Mouse (Mus musculus) hindbrain, embryonic 14.5 days (tissue): Measurements from ENCODE around the gene Ubn1. TPM values are rescaled to one million over a fixed set of nuclear protein-coding genes. Genes with fewer than 3 reads are reported as not detected.

ENCODE experiments used
- ATAC-seq: fragments of 200-750 bp; cut with Nextera tagmentation; 2 replicates; pipeline ENCODE4 v1.8.0; 2017; ENCODE audit warnings: moderate number of reproducible peaks, mild to moderate bottlenecking, moderate TSS enrichment, moderate library complexity; ENCODE audit not compliant: low FRiP score
- DNase-seq: peaks from one replicate; pipeline ENCODE4 v3.0.0-alpha.2; 2015; ENCODE audit warnings: low spot score
- H3K27ac ChIP-seq: fragments of 300-500 bp; sonication (generic); 2 replicates; pipeline ENCODE4 v1.5.1; 2014; ENCODE audit warnings: mild to moderate bottlenecking, moderate library complexity
- H3K27me3 ChIP-seq: fragments of 300-500 bp; sonication (generic); 2 replicates; pipeline ENCODE4 v1.6.1; 2014; ENCODE audit warnings: mild to moderate bottlenecking, low read length, mixed read lengths; ENCODE audit not compliant: control insufficient read depth, insufficient read depth
- H3K36me3 ChIP-seq: fragments of 300-500 bp; sonication (generic); replicated peaks from 2 replicates; pipeline ENCODE4 v1.6.1; 2014; ENCODE audit not compliant: control insufficient read depth, insufficient read depth
- H3K4me1 ChIP-seq: fragments of 300-500 bp; sonication (generic); replicated peaks from 2 replicates; pipeline ENCODE4 v1.6.1; 2014; ENCODE audit warnings: antibody characterized with exemption, low read length, mixed read lengths; ENCODE audit not compliant: control insufficient read depth, insufficient read depth
- H3K4me2 ChIP-seq: fragments of 300-500 bp; sonication (generic); replicated peaks from 2 replicates; pipeline ENCODE4 v1.6.1; 2014; ENCODE audit warnings: mild to moderate bottlenecking, moderate library complexity
- H3K4me3 ChIP-seq: fragments of 300-500 bp; sonication (generic); replicated peaks from 2 replicates; pipeline ENCODE4 v1.5.1; 2014; ENCODE audit warnings: mild to moderate bottlenecking, low read length
- H3K9ac ChIP-seq: fragments of 300-500 bp; sonication (generic); 2 replicates; pipeline ENCODE4 v1.6.1; 2014
- H3K9me3 ChIP-seq: fragments of 300-500 bp; sonication (generic); 2 replicates; pipeline ENCODE4 v1.6.1; 2016; ENCODE audit warnings: low read length; ENCODE audit not compliant: control insufficient read depth
- WGBS: fragments of 180-500 bp; shearing (Covaris S2); extraction: QIAGEN DNeasy Blood & Tissue Kit; methylation state at CpG from one replicate; pipeline ENCODE4 v1.1.7; 2014; 5-methylcytosine and 5-hydroxymethylcytosine counted together
- polyA plus RNA-seq: library from polyadenylated mRNA; unstranded; fragments of >200 nt; fragmentation: Nextera tagmentation; extraction: Ambion mirVana; gene quantifications from 2 replicates; pipeline ENCODE4 v1.2.1, GENCODE M21; 2014

The Ubn1 gene
- polyA plus RNA-seq, 1 experiment from 2014 or later: 14.9 TPM

- Histone ChIP-seq H3K9ac (peak overlapping the region; percentile 80), H3K9me3 (no peaks in the 10 kb centered on the region), H3K27ac (peak overlapping the region; percentile 96), H3K4me2 (peak overlapping the region; percentile 95), H3K4me3 (peak overlapping the region; percentile 95), H3K4me1 (peaks cover 35% of the 10 kb centered on the region), H3K27me3 (no peaks in the 10 kb centered on the region), H3K36me3 (peaks cover 47% of the 10 kb centered on the region)
- DNase-seq (peak; percentile 50), ATAC-seq (peak; percentile 70)
- under 1% methylated on average over 72 of the region's 78 CpGs for WGBS
Observed at GRCm38 (mm10) chr16:5050251-5051110, 624 bp downstream of the Ubn1 start.

GRCm38 (mm10) chr16:5058114-5058513 lies 8.3 kb downstream of the Ubn1 start:
- ATAC-seq (no peak), DNase-seq (no peak)
- WGBS: 82% methylated on average over 1 of the region's 1 CpGs
- Histone ChIP-seq H3K4me3 (no peak overlapping the region), H3K36me3 (peaks cover 76% of the 10 kb centered on the region), H3K4me2 (no peak overlapping the region), H3K4me1 (no peaks in the 10 kb centered on the region), H3K9ac (no peak overlapping the region), H3K27me3 (no peaks in the 10 kb centered on the region), H3K27ac (no peak overlapping the region), H3K9me3 (no peaks in the 10 kb centered on the region)

GRCm38 (mm10) chr16:5063472-5063871 lies 13.6 kb downstream of the Ubn1 start:
- H3K4me2 ChIP-seq: no peak overlapping the region
- no peak overlapping the region for H3K4me3 ChIP-seq
- H3K9me3 ChIP-seq: no peaks in the 10 kb centered on the region
- ATAC-seq (no peak), DNase-seq (no peak)
- H3K27me3 ChIP-seq: no peaks in the 10 kb centered on the region
- H3K27ac ChIP-seq: no peak overlapping the region
- WGBS: 97% methylated on average over 4 of the region's 4 CpGs
- H3K36me3 ChIP-seq: peaks cover 82% of the 10 kb centered on the region
- H3K9ac ChIP-seq: no peak overlapping the region
- H3K4me1 ChIP-seq: no peaks in the 10 kb centered on the region

- 88% methylated on average over 3 of the region's 3 CpGs for WGBS
- H3K27ac ChIP-seq: no peak overlapping the region
- H3K27me3 ChIP-seq: no peaks in the 10 kb centered on the region
- ATAC-seq (no peak), DNase-seq (no peak)
- H3K4me3 ChIP-seq: no peak overlapping the region
- no peaks in the 10 kb centered on the region for H3K9me3 ChIP-seq
- no peak overlapping the region for H3K4me2 ChIP-seq
- H3K4me1 ChIP-seq: no peaks in the 10 kb centered on the region
- H3K36me3 ChIP-seq: peaks cover 93% of the 10 kb centered on the region
- no peak overlapping the region for H3K9ac ChIP-seq
Observed at GRCm38 (mm10) chr16:5070321-5070720, 20.5 kb downstream of the Ubn1 start.

- no peak overlapping the region for H3K4me2 ChIP-seq
- H3K4me3 ChIP-seq: no peak overlapping the region
- H3K9ac ChIP-seq: no peak overlapping the region
- H3K4me1 ChIP-seq: no peaks in the 10 kb centered on the region
- no peak for DNase-seq
- H3K27me3 ChIP-seq: no peaks in the 10 kb centered on the region
- no peak for ATAC-seq
- no peaks in the 10 kb centered on the region for H3K9me3 ChIP-seq
- WGBS: 98% methylated on average over 7 of the region's 7 CpGs
- peaks cover 95% of the 10 kb centered on the region for H3K36me3 ChIP-seq
- H3K27ac ChIP-seq: no peak overlapping the region
Observed at GRCm38 (mm10) chr16:5071974-5072373, 22.1 kb downstream of the Ubn1 start.

- 94% methylated on average over 5 of the region's 5 CpGs for WGBS
Observed at GRCm38 (mm10) chr16:5074341-5074740, 24.5 kb downstream of the Ubn1 start.

GRCm38 (mm10) chr16:5085196-5085595 lies 35.3 kb downstream of the Ubn1 start:
- Histone ChIP-seq H3K4me1 (no peaks in the 10 kb centered on the region), H3K9me3 (no peaks in the 10 kb centered on the region), H3K9ac (no peak overlapping the region), H3K27ac (no peak overlapping the region), H3K4me2 (no peak overlapping the region), H3K36me3 (peaks cover 79% of the 10 kb centered on the region), H3K27me3 (no peaks in the 10 kb centered on the region), H3K4me3 (no peak overlapping the region)
- ATAC-seq: no peak
- 97% methylated on average over 4 of the region's 4 CpGs for WGBS
- no peak for DNase-seq

More at GRCm38 (mm10) chr16:5074341-5074740, 24.5 kb downstream of the Ubn1 start:
- ATAC-seq: no peak
- Histone ChIP-seq H3K27me3 (no peaks in the 10 kb centered on the region), H3K4me2 (no peak overlapping the region), H3K4me1 (no peaks in the 10 kb centered on the region), H3K27ac (no peak overlapping the region), H3K36me3 (peaks cover 97% of the 10 kb centered on the region), H3K9me3 (no peaks in the 10 kb centered on the region), H3K4me3 (no peak overlapping the region), H3K9ac (no peak overlapping the region)
- DNase-seq: no peak

- peaks cover 73% of the 10 kb centered on the region for H3K36me3 ChIP-seq
- H3K4me1 ChIP-seq: no peaks in the 10 kb centered on the region
- no peak overlapping the region for H3K9ac ChIP-seq
- H3K4me3 ChIP-seq: no peak overlapping the region
- 93% methylated on average over 2 of the region's 2 CpGs for WGBS
- ATAC-seq: no peak
- H3K27me3 ChIP-seq: no peaks in the 10 kb centered on the region
- DNase-seq: no peak
- no peak overlapping the region for H3K4me2 ChIP-seq
- H3K27ac ChIP-seq: no peak overlapping the region
- H3K9me3 ChIP-seq: no peaks in the 10 kb centered on the region
Observed at GRCm38 (mm10) chr16:5086179-5086578, 36.3 kb downstream of the Ubn1 start.

- Histone ChIP-seq H3K27ac (no peak overlapping the region), H3K9me3 (no peaks in the 10 kb centered on the region), H3K9ac (no peak overlapping the region), H3K27me3 (no peaks in the 10 kb centered on the region), H3K4me2 (no peak overlapping the region), H3K4me3 (no peak overlapping the region), H3K4me1 (no peaks in the 10 kb centered on the region), H3K36me3 (peaks cover 47% of the 10 kb centered on the region)
- 74% methylated on average over 10 of the region's 10 CpGs for WGBS
- no peak for DNase-seq
- no peak for ATAC-seq
Observed at GRCm38 (mm10) chr16:5089021-5089420, 39.2 kb downstream of the Ubn1 start.
